Mouse (Mus musculus): ENCODE measurements around the gene Med4. TPM values are rescaled to one million over a fixed set of nuclear protein-coding genes. Genes with fewer than 3 reads are reported as not detected.
"Not testable (repeated sequence)": the region's sequence is repeated elsewhere in the genome, so short reads cannot be mapped to it uniquely, and the experiment has no call there.

Med4 gene
- polyA plus RNA-seq, 1 experiment from 2014 or later: 85.2 TPM

GRCm38 (mm10) chr14:73507200-73507599, 2.6 kb upstream of the Med4 start:
- Histone ChIP-seq H3K9me3 (ENCODE audit: control insufficient read depth, low read length) (no peaks in the 10 kb centered on the region), H3K4me1 (ENCODE audit: control insufficient read depth, insufficient read depth, low read length) (peaks cover 8% of the 10 kb centered on the region), H3K4me3 (replicated peaks; ENCODE audit: low read depth, low read length) (no peak overlapping the region), H3K27me3 (ENCODE audit: control insufficient read depth, insufficient read depth, low read length) (no peaks in the 10 kb centered on the region), H3K9ac (replicated peaks; ENCODE audit: low read length) (no peak overlapping the region), H3K36me3 (ENCODE audit: control insufficient read depth, insufficient read depth, low read length) (peaks cover 3% of the 10 kb centered on the region), H3K4me2 (ENCODE audit: low read length) (no peak overlapping the region), H3K27ac (replicated peaks; ENCODE audit: low read depth, low read length) (no peak overlapping the region)
- DNase-seq: no peak
- 91% methylated on average over 15 of the region's 15 CpGs for WGBS
- no peak for ATAC-seq (ENCODE audit: low FRiP score, low TSS enrichment)

GRCm38 (mm10) chr14:73507702-73508376, 2.0 kb upstream of the Med4 start:
- no peak overlapping the region for H3K27ac ChIP-seq (replicated peaks; ENCODE audit: low read depth, low read length)
- no peaks in the 10 kb centered on the region for H3K9me3 ChIP-seq (ENCODE audit: control insufficient read depth, low read length)
- no peaks in the 10 kb centered on the region for H3K27me3 ChIP-seq (ENCODE audit: control insufficient read depth, insufficient read depth, low read length)
- H3K4me1 ChIP-seq (ENCODE audit: control insufficient read depth, insufficient read depth, low read length): peaks cover 8% of the 10 kb centered on the region
- H3K4me2 ChIP-seq (ENCODE audit: low read length): no peak overlapping the region
- WGBS: 78% methylated on average over 11 of the region's 11 CpGs
- ATAC-seq (ENCODE audit: low FRiP score, low TSS enrichment): no peak
- no peak overlapping the region for H3K9ac ChIP-seq (replicated peaks; ENCODE audit: low read length)
- H3K36me3 ChIP-seq (ENCODE audit: control insufficient read depth, insufficient read depth, low read length): peaks cover 8% of the 10 kb centered on the region
- no peak overlapping the region for H3K4me3 ChIP-seq (replicated peaks; ENCODE audit: low read depth, low read length)
- no peak for DNase-seq

GRCm38 (mm10) chr14:73508630-73509395, 1.0 kb upstream of the Med4 start:
- no peaks in the 10 kb centered on the region for H3K27me3 ChIP-seq (ENCODE audit: control insufficient read depth, insufficient read depth, low read length)
- H3K36me3 ChIP-seq (ENCODE audit: control insufficient read depth, insufficient read depth, low read length): peaks cover 12% of the 10 kb centered on the region
- H3K4me1 ChIP-seq (ENCODE audit: control insufficient read depth, insufficient read depth, low read length): peaks cover 8% of the 10 kb centered on the region
- no peaks in the 10 kb centered on the region for H3K9me3 ChIP-seq (ENCODE audit: control insufficient read depth, low read length)
- H3K27ac ChIP-seq (replicated peaks; ENCODE audit: low read depth, low read length): no peak overlapping the region
- no peak overlapping the region for H3K4me2 ChIP-seq (ENCODE audit: low read length)
- WGBS: 95% methylated on average over 6 of the region's 6 CpGs
- ATAC-seq (ENCODE audit: low FRiP score, low TSS enrichment): no peak
- DNase-seq: no peak
- no peak overlapping the region for H3K4me3 ChIP-seq (replicated peaks; ENCODE audit: low read depth, low read length)
- no peak overlapping the region for H3K9ac ChIP-seq (replicated peaks; ENCODE audit: low read length)

- DNase-seq (no peak), ATAC-seq (ENCODE audit: low FRiP score, low TSS enrichment) (no peak)
- 78% methylated on average over 3 of the region's 3 CpGs for WGBS
- H3K9me3 ChIP-seq (ENCODE audit: control insufficient read depth, low read length): no peaks in the 10 kb centered on the region
- H3K36me3 ChIP-seq (ENCODE audit: control insufficient read depth, insufficient read depth, low read length): no peaks in the 10 kb centered on the region
- H3K9ac ChIP-seq (replicated peaks; ENCODE audit: low read length): no peak overlapping the region; the same call in 1 of the 2 replicates
- H3K27ac ChIP-seq (replicated peaks; ENCODE audit: low read depth, low read length): no peak overlapping the region
- H3K4me2 ChIP-seq (ENCODE audit: low read length): peak overlapping the region; percentile 33
- no peaks in the 10 kb centered on the region for H3K27me3 ChIP-seq (ENCODE audit: control insufficient read depth, insufficient read depth, low read length)
- no peak overlapping the region for H3K4me3 ChIP-seq (replicated peaks; ENCODE audit: low read depth, low read length)
- H3K4me1 ChIP-seq (ENCODE audit: control insufficient read depth, insufficient read depth, low read length): 0 out of 2 replicates have a peak, but pooled peaks cover 4% of the 10 kb centered on the region
Measured at GRCm38 (mm10) chr14:73524136-73524535, 14.3 kb downstream of the Med4 start.

- DNase-seq (peak; percentile 98), ATAC-seq (ENCODE audit: low FRiP score, low TSS enrichment) (peak; percentile 99)
- H3K9me3 ChIP-seq (ENCODE audit: control insufficient read depth, low read length): no peaks in the 10 kb centered on the region
- no peaks in the 10 kb centered on the region for H3K36me3 ChIP-seq (ENCODE audit: control insufficient read depth, insufficient read depth, low read length)
- H3K9ac ChIP-seq (replicated peaks; ENCODE audit: low read length): peak within 1 kb of the TSS; percentile 60; the same call in 1 of the 2 replicates
- under 1% methylated on average over 41 of the region's 41 CpGs for WGBS
- H3K4me3 ChIP-seq (replicated peaks; ENCODE audit: low read depth, low read length): peak within 1 kb of the TSS; percentile 47
- H3K27ac ChIP-seq (replicated peaks; ENCODE audit: low read depth, low read length): peak within 1 kb of the TSS; percentile 93
- H3K4me1 ChIP-seq (ENCODE audit: control insufficient read depth, insufficient read depth, low read length): 0 out of 2 replicates have a peak, but pooled peaks cover 4% of the 10 kb centered on the region
- H3K4me2 ChIP-seq (ENCODE audit: low read length): peak within 1 kb of the TSS; percentile 36
- H3K27me3 ChIP-seq (ENCODE audit: control insufficient read depth, insufficient read depth, low read length): no peaks in the 10 kb centered on the region
Measured at GRCm38 (mm10) chr14:73524766-73525448, 15.1 kb downstream of the Med4 start, which contains the start of gene Sucla2. Gene Sucla2 (plus strand): TSS chr14:73525319.

- not testable (repeated sequence) for H3K4me2 ChIP-seq (ENCODE audit: low read length); H3K4me1 ChIP-seq (ENCODE audit: control insufficient read depth, insufficient read depth, low read length); ATAC-seq (ENCODE audit: low FRiP score, low TSS enrichment); H3K9ac ChIP-seq (replicated peaks; ENCODE audit: low read length); H3K36me3 ChIP-seq (ENCODE audit: control insufficient read depth, insufficient read depth, low read length); H3K4me3 ChIP-seq (replicated peaks; ENCODE audit: low read depth, low read length); H3K9me3 ChIP-seq (ENCODE audit: control insufficient read depth, low read length); H3K27me3 ChIP-seq (ENCODE audit: control insufficient read depth, insufficient read depth, low read length); H3K27ac ChIP-seq (replicated peaks; ENCODE audit: low read depth, low read length); DNase-seq
- WGBS: 86% methylated on average over 3 of the region's 3 CpGs
Measured at GRCm38 (mm10) chr14:73528661-73529060, 18.8 kb downstream of the Med4 start.

GRCm38 (mm10) chr14:73533755-73534465, 24.1 kb downstream of the Med4 start:
- 69% methylated on average over 6 of the region's 6 CpGs for WGBS
- Histone ChIP-seq H3K4me1 (ENCODE audit: control insufficient read depth, insufficient read depth, low read length) (no peaks in the 10 kb centered on the region), H3K9ac (replicated peaks; ENCODE audit: low read length) (no peak overlapping the region), H3K4me3 (replicated peaks; ENCODE audit: low read depth, low read length) (no peak overlapping the region), H3K27me3 (ENCODE audit: control insufficient read depth, insufficient read depth, low read length) (no peaks in the 10 kb centered on the region), H3K9me3 (ENCODE audit: control insufficient read depth, low read length) (no peaks in the 10 kb centered on the region), H3K36me3 (ENCODE audit: control insufficient read depth, insufficient read depth, low read length) (no peaks in the 10 kb centered on the region), H3K27ac (replicated peaks; ENCODE audit: low read depth, low read length) (no peak overlapping the region), H3K4me2 (ENCODE audit: low read length) (no peak overlapping the region)
- peak; percentile 22 for DNase-seq
- no peak for ATAC-seq (ENCODE audit: low FRiP score, low TSS enrichment)

GRCm38 (mm10) chr14:73535641-73536040, 25.8 kb downstream of the Med4 start:
- no peak overlapping the region for H3K9ac ChIP-seq (replicated peaks; ENCODE audit: low read length)
- no peaks in the 10 kb centered on the region for H3K9me3 ChIP-seq (ENCODE audit: control insufficient read depth, low read length)
- ATAC-seq (ENCODE audit: low FRiP score, low TSS enrichment): no peak
- WGBS: 88% methylated on average over 2 of the region's 2 CpGs
- no peak overlapping the region for H3K4me3 ChIP-seq (replicated peaks; ENCODE audit: low read depth, low read length)
- H3K27ac ChIP-seq (replicated peaks; ENCODE audit: low read depth, low read length): no peak overlapping the region
- H3K4me2 ChIP-seq (ENCODE audit: low read length): no peak overlapping the region
- H3K4me1 ChIP-seq (ENCODE audit: control insufficient read depth, insufficient read depth, low read length): no peaks in the 10 kb centered on the region
- no peaks in the 10 kb centered on the region for H3K27me3 ChIP-seq (ENCODE audit: control insufficient read depth, insufficient read depth, low read length)
- no peak for DNase-seq
- H3K36me3 ChIP-seq (ENCODE audit: control insufficient read depth, insufficient read depth, low read length): no peaks in the 10 kb centered on the region
